Mouse (Mus musculus) lung, adult 2 months (tissue): ENCODE data around the gene Adgrl3.

ENCODE experiments used
- CTCF ChIP-seq: fragments of 200-500 bp; IDR thresholded peaks from 2 replicates; pipeline ENCODE4 v1.5.1; 2011; ENCODE audit warnings: mild to moderate bottlenecking, low read length, control low read depth; ENCODE audit not compliant: insufficient read depth
- POLR2A ChIP-seq: fragments of 200-500 bp; IDR thresholded peaks from 2 replicates; pipeline ENCODE4 v1.6.1; 2011; ENCODE audit warnings: low read depth, mild to moderate bottlenecking, control low read depth, low read length, borderline replicate concordance; ENCODE audit errors: extremely low read depth

- TF ChIP-seq CTCF (no peak), POLR2A (no peak)
Measured at GRCm38 (mm10) chr5:81224465-81224864, 204.5 kb downstream of the Adgrl3 start.
